Mouse (Mus musculus) erythroblast, embryonic 14.5 days (primary cell): ENCODE measurements around the gene Gm32717.
"Not testable (repeated sequence)": the region's sequence is repeated elsewhere in the genome, so short reads cannot be mapped to it uniquely, and the experiment has no call there.

Experiments used
- GATA1 ChIP-seq: IDR thresholded peaks from 2 replicates; pipeline ENCODE4 v1.6.1; 2012; ENCODE audit warnings: low read length, inconsistent platforms, mixed read lengths
- TAL1 ChIP-seq: IDR thresholded peaks from 3 replicates; pipeline ENCODE4 v1.6.1; 2012; ENCODE audit warnings: low read length, inconsistent platforms, mixed read lengths

DNA sequence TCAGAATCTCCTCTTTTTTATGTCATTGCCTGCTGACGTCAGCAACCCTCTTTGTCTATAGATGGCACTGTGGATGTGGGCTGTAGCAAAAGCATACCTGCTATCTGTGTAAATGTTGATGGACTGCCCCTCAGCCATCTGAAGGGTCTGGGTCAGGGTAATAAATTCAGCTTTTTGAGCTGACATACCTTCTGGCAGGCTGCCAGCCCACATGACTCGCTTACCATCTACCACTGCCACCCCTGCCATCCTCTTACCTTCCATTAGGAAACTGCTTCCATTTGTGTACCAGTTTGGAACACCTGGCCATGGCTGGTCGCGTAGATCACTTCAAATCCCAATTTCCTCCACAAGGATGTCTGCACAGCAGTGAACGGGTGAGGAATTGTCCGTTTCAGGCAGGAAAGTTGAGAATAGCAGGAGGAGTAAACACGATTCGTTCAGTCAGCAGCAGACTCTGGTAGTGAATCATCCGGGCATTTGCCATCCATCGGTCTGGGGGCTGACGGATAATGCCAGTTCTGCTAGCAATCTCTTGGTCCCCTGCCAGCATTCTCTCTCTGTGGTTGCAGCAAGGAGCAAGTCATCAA is 8.5 kb upstream of the Gm32717 start:
- TF ChIP-seq TAL1, GATA1: not testable (repeated sequence)
